Mouse (Mus musculus): ENCODE data around the gene Dst. TPM values are rescaled to one million over a fixed set of nuclear protein-coding genes. Genes with fewer than 3 reads are reported as not detected.

Gene Dst
- total and polyA plus RNA-seq, 3 experiments: 9.1 to 28.0 (median 20.5) TPM

- in situ Hi-C loops (cut with MboI; ENCODE audit: low pct_ligation_motif_present, low pct_unique_long_range_greater_than_20kb, low sequenced_read_pairs): loop anchor here (10.0 kb wide), 1 partner anchor 285 kb away; no protein-coding TSS in a partner anchor
- Histone ChIP-seq H3K4me1 (ENCODE audit: control insufficient read depth in 1 of 2, insufficient read depth in 2 of 2) (peaks cover 0 to 12% of the 10 kb centered on the region in 2 experiments; a peak in 2 of 4 replicates), H3K4me3 (replicated peaks in 1 of 3; ENCODE audit: low read depth in 2 of 3, low read length in 2 of 3, poor library complexity in 1 of 3) (no peak overlapping the region), H3K36me3 (replicated peaks in 1 of 2; ENCODE audit: control insufficient read depth in 1 of 2, insufficient read depth in 1 of 2, low read length in 1 of 2) (peaks cover 0 to 29% of the 10 kb centered on the region in 2 experiments), H3K9me3 (replicated peaks; ENCODE audit: low read length) (peaks cover 2% of the 10 kb centered on the region), H3K4me2 (ENCODE audit: insufficient read depth, low read depth, poor library complexity, severe bottlenecking) (no peak overlapping the region), H3K27me3 (replicated peaks) (no peaks in the 10 kb centered on the region), H3K79me2 (replicated peaks; ENCODE audit: control insufficient read depth, extremely low read depth, insufficient read depth, poor library complexity, severe bottlenecking) (no peaks in the 10 kb centered on the region; the same call in 1 of the 2 replicates), H3K9ac (ENCODE audit: insufficient read depth, low read depth) (no peak overlapping the region), H3K27ac (ENCODE audit: insufficient read depth, low read depth) (no peak overlapping the region)
- dilution Hi-C loops (cut with MboI; ENCODE audit: extremely low pct_ligation_motif_present, extremely low pct_unique_long_range_greater_than_20kb, low sequenced_read_pairs): no loop called here
- no peak for DNase-seq (ENCODE audit: extremely low read depth)
- TF ChIP-seq MEF2A (IDR thresholded peaks at IDR 0.05; ENCODE audit: borderline replicate concordance, low read depth, low read length): no peak
- no peak for TF ChIP-seq MAX (IDR thresholded peaks at IDR 0.05; ENCODE audit: low read length)
- no peak for TF ChIP-seq KAT2A (IDR thresholded peaks at IDR 0.05; ENCODE audit: insufficient replicate concordance, low read length)
- TF ChIP-seq RAD21 (IDR thresholded peaks at IDR 0.05; ENCODE audit: low read depth, low read length): no peak
- no peak for TF ChIP-seq ETS1 (conservative IDR thresholded peaks at IDR 0.05; ENCODE audit: low read depth, low read length)
- no peak for TF ChIP-seq SMC3 (IDR thresholded peaks at IDR 0.05; ENCODE audit: low read depth, low read length)
- TF ChIP-seq NRF1 (IDR thresholded peaks at IDR 0.05; ENCODE audit: low read depth, low read length): no peak
- TF ChIP-seq CHD2 (IDR thresholded peaks at IDR 0.05; ENCODE audit: low read length): no peak
- TF ChIP-seq MYC (IDR thresholded peaks at IDR 0.05; ENCODE audit: low read depth, low read length): no peak
Observed at GRCm38 (mm10) chr1:33969910-33970309, 61.9 kb downstream of the Dst start.

DNA sequence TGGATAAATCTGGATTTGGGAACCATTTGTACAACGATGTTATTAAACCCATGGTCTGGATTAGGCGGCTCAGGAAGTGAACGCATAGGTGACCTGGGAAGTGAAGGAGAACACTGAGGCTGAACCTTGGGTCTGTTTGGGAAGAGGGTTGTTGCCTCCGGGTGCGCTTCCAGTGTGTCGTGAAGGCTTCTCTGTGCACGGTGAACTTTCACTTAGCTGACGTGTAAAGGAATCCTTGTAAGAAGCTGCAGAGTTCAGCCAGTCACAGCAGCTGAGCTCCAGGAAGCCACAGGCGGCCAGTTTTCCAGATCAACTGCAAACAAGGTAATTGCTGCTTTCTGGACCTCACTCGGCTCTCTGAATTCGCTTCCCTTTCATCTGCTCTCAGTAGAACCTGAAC is 66.4 kb downstream of the Dst start:
- no peaks in the 10 kb centered on the region for H3K27me3 ChIP-seq (replicated peaks)
- no peaks in the 10 kb centered on the region for H3K9me3 ChIP-seq (replicated peaks; ENCODE audit: low read length)
- peaks cover 0 to 15% of the 10 kb centered on the region in 2 experiments for H3K36me3 ChIP-seq (replicated peaks in 1 of 2; ENCODE audit: control insufficient read depth in 1 of 2, insufficient read depth in 1 of 2, low read length in 1 of 2)
- peaks cover 0 to 1% of the 10 kb centered on the region in 2 experiments; a peak in 1 of 4 replicates for H3K4me1 ChIP-seq (ENCODE audit: control insufficient read depth in 1 of 2, insufficient read depth in 2 of 2)
- dilution Hi-C loops (cut with MboI; ENCODE audit: extremely low pct_ligation_motif_present, extremely low pct_unique_long_range_greater_than_20kb, low sequenced_read_pairs) (no loop called here), in situ Hi-C loops (cut with MboI; ENCODE audit: low pct_ligation_motif_present, low pct_unique_long_range_greater_than_20kb, low sequenced_read_pairs) (no loop called here)
- no peak for DNase-seq (ENCODE audit: extremely low read depth)
- H3K9ac ChIP-seq (ENCODE audit: insufficient read depth, low read depth): no peak overlapping the region
- H3K4me3 ChIP-seq (replicated peaks in 1 of 3; ENCODE audit: low read depth in 2 of 3, low read length in 2 of 3, poor library complexity in 1 of 3): no peak overlapping the region
- no peaks in the 10 kb centered on the region for H3K79me2 ChIP-seq (replicated peaks; ENCODE audit: control insufficient read depth, extremely low read depth, insufficient read depth, poor library complexity, severe bottlenecking)
- H3K27ac ChIP-seq (ENCODE audit: insufficient read depth, low read depth): no peak overlapping the region
- no peak overlapping the region for H3K4me2 ChIP-seq (ENCODE audit: insufficient read depth, low read depth, poor library complexity, severe bottlenecking)
- no peak for TF ChIP-seq GABPA (IDR thresholded peaks at IDR 0.05; ENCODE audit: insufficient replicate concordance, low read depth, low read length)
- no peak for TF ChIP-seq MEF2A (IDR thresholded peaks at IDR 0.05; ENCODE audit: borderline replicate concordance, low read depth, low read length)
- no peak for TF ChIP-seq PAX5 (IDR thresholded peaks at IDR 0.05; ENCODE audit: low read length)
- no peak for TF ChIP-seq E2F4 (IDR thresholded peaks at IDR 0.05; ENCODE audit: insufficient replicate concordance, low read depth, low read length)
- TF ChIP-seq RCOR1 (conservative IDR thresholded peaks at IDR 0.05; ENCODE audit: low read depth, low read length): no peak
- no peak for TF ChIP-seq JUN (IDR thresholded peaks at IDR 0.05; ENCODE audit: insufficient read depth, low read depth, low read length)
- TF ChIP-seq MAFK (IDR thresholded peaks at IDR 0.05; ENCODE audit: insufficient replicate concordance, low read length): no peak
- no peak for TF ChIP-seq USF1 (IDR thresholded peaks at IDR 0.05; ENCODE audit: low read depth, low read length)
- TF ChIP-seq SIN3A (IDR thresholded peaks at IDR 0.05; ENCODE audit: low read length): no peak
- TF ChIP-seq POLR2A (IDR thresholded peaks at IDR 0.05; ENCODE audit: low read depth, low read length): no peak
